Mouse (Mus musculus) ovary, postnatal 14 days (tissue): ENCODE data around the gene Zfp536.

Experiments used
- DNase-seq: peaks from one replicate; pipeline ENCODE4 v3.0.0; 2022; ENCODE audit warnings: low spot score

Gene Zfp536

DNA sequence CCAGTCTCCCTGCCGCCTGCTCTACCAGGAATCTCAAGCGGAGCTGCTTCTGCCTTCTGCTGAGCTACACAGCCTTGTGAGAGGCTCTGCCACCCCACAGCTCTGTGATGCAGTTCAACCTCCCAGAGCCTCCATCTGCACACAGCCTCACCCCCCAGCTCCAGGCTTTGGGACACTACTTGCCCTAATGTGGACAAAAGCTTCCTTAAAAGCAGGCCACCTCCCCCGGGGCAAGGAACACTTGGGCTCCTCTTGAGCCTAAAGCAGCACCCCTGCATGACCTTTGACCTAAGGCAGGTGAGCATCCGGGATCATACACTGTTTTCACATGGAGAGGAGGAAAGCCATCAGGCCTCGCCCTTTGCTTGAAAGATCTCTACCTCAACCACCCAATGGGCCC is 219.0 kb downstream of the Zfp536 start:
- DNase-seq = no peak

DNA sequence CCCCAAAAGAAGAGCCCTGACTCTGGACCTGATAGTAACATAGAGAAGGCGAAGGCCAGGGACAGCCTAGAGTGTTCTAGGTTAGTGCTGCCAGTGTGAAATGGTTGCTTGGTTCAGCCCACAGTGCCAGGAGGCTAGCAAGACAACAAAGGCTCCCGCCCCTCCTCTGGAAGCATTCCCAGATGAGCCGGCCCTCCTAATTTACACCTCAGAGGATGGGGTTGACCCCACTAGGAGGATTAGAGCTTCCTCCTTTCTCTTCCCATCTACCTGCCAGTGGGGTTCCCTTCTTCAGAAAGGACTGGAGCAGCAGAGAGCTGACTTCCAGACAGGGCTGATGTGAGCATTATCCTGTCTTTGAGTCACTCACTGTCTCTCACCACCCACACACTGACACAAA is 219.8 kb downstream of the Zfp536 start:
- no peak for DNase-seq

GRCm38 (mm10) chr7:37552384-37552783 is 221.1 kb downstream of the Zfp536 start:
- DNase-seq = no peak

DNA sequence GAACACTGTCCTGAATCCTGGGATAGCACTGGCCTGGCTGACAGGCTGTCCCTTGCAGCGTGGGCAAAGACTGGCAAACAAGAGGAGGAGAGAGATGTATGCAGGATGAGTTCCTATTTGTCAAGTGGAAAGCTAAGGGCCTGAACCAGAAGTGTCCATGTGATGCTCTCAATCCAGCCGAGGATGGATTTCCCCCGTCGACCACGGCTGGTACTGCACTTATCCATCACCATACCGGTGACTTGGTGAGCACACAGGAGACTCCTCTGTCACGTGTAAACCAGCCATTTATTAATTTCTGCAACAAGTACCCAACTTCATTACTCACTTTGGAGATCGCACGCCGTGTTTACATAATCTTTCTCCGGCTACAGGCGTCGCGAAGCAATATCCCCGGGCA is 224.6 kb downstream of the Zfp536 start:
- no peak for DNase-seq

DNA sequence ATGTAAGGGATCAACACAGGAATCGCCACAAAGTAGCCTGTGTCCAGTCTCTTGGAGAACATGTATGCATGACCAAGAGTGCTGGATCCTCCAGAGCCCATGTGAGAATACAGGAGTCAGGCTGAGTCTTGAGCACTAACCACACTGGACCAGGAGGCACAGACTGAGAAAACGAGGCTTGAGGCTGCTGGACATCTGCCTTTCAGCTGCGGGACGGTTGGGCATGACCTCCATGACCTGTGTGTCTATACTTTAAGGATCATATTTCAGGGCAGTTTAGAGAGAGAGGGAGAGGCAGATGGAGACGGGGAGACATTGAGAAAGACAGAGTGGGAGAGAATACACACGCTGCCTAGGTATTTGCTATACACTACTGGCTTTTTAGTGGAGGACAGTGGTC is 229.4 kb downstream of the Zfp536 start:
- no peak for DNase-seq

DNA sequence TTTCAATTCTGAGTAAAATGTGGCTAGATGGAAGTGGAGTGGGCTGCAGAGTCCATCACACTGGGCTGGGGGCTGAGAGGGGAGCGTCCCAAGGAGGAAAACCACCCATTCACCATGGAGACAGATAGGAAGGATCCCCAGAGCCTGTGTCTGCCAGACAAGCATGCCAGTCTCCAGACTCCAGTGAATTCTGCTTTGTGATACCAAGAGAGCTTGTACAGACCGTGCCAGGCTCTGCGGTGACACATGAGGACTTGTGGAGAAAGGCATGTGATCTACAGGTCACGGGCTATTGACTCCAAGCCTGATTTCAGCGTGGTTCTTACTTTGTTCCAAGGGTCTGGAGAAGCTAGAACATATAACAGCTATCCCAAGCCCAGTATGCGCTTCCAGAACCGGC is 230.5 kb downstream of the Zfp536 start:
- no peak for DNase-seq

GRCm38 (mm10) chr7:37531166-37531565 is 242.3 kb downstream of the Zfp536 start:
- DNase-seq = no peak

- no peak for DNase-seq
These were observed 245.1 kb downstream of the Zfp536 start for GRCm38 (mm10) chr7:37528311-37528710.

DNA sequence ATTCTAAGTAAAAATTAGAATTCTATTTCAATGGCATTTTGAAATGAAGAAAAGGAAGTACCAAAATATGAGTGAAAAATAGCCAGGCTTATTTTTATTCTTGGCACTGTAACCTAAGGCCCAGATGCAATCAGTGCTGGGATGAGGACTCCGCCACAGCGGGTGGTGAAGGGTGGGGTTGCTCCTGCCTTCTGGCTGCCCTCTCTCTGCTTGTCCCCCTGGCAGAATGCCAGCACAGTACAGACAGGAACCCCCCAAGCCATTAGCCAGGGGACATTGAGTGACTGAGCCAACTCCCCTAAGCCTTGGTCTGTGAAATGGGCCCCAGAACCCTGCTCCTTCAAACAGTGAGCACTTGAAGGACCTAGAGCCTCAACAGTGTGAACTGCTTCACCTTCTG is 245.6 kb downstream of the Zfp536 start:
- DNase-seq = no peak

DNA sequence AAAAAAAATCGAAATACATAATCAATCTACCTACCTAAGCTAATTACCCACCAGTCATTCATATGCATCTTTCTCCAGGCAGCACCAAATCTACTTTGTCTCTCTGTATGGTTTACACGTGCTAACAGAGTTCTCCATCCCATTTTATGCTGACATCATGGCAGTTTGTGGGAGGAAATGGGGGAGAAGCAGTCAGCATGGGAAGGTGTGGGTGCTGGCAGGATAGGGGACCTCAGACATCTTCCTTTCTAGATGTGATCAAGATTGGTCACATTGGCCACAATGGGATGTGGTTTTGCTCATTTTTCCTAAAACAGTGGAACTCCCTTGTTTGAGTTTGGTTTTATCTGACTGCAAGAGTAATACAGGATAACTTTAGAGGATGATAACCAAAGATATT is 252.0 kb downstream of the Zfp536 start:
- DNase-seq = no peak

DNA sequence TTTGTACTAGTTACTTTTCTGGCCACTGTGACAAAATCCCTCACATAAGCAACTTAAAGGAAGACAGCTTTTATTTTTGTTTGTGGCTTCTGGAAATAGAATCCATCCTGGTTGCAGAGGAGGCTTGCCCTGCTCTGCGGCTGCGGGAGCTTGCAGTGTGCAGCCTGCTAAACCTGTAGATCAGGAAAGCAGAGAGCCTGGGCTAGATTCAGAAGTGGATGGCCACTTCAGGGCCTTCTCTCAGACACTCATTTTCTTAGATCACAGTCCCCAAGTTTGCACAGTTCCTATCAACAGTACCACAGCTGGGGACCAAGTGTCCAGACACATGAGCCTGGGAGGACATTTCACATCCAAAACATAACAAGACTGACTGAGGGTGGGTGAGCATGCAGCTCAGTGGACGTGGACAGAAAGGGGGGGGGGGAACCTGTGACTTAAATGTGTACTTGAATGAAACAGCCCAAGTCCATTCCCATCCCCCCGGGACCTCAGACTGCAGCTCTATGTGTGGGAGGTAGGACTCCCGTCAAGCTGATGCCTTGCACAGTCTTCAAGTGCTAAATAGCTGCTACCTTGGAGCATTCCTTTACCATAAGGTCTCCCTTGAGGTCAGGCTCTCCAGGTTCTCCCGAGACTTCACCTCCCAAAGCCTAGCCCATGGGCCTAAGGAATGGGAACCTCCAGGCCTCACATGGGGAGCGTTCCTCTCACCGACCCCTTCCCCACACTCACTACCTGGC is 262.3 kb downstream of the Zfp536 start:
- DNase-seq = no peak

- no peak for DNase-seq
These were observed 263.7 kb downstream of the Zfp536 start for GRCm38 (mm10) chr7:37509700-37510099.

- DNase-seq = no peak
These were observed 267.9 kb downstream of the Zfp536 start for GRCm38 (mm10) chr7:37505548-37505947.

DNA sequence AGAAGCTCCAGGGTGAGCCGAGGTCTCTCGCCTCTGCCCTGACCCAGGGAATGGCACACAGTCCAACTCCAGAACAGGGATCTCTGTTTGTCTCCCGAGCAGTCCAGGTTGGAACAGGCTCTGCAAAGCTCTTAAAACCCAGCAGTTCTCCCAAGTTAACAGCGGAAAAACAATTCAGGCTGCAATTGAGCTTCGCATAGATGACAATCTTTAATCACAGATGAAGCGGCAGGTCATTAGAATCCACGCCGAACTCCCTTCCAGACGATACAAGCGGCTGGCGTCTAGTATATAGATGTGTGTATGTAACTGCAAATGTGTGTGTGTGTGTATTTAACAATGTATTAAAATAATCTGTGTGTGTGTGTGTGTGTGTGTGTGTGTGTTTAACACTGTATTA is 268.3 kb downstream of the Zfp536 start:
- DNase-seq = no peak

- DNase-seq = no peak
These were observed 274.6 kb downstream of the Zfp536 start for GRCm38 (mm10) chr7:37498881-37499280.

DNA sequence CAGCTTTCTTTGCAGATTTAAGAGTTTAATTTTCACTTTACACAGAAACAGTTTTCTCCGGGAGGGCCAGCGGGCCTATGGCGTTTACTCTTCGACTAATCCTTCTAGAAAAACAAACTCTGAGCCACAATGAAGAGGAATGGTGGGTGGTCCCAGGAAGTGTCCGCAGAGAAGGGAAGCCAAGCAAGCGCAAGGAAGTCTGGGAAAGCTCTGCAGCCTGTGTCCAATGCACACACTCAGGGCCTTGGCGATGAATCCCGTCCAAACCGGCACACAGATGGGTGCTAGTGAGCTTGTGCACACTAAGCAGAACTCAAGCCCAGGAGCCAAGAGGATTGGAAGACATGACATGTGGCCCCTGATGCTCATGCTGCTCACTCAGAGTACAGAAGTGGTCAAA is 276.9 kb downstream of the Zfp536 start:
- no peak for DNase-seq

DNA sequence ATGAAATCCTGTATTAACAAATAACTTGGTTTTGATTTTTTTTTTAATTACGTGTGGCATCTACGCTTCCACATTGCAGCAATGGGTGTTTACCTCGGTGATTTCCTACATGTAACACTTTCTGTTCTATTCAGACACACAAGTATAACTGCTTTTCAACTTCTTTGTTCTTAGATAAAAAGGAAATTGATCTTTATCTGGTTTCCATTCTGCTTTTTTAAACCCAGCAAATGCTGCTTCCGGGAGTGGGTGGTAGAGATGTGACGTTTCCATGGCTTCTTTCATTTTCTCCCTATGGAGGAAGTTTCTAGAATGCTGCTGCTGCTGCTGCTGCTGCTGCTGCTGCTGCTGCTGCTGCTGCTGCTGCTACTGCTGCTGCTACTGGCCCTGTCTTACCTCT is 283.1 kb downstream of the Zfp536 start:
- DNase-seq = no peak

DNA sequence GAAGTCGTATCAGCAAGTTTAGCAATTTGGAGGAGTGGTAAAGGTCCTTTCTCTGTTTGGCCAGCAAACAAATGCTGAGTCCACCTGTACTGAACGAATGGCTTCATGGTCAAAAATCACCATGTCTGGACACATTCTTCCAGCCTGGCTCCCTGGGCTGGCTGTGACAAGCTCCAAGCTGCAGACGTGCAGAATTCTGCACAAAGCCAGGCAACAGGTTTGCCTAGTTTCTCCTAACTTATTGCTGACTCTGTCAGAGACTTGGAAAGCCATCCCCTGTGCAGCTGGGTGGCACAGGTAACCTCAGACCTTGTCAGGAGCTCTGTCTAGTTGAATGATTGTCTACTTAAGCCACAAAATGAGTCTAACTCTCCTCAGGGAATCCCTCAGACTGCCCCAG is 288.5 kb downstream of the Zfp536 start:
- DNase-seq = no peak

DNA sequence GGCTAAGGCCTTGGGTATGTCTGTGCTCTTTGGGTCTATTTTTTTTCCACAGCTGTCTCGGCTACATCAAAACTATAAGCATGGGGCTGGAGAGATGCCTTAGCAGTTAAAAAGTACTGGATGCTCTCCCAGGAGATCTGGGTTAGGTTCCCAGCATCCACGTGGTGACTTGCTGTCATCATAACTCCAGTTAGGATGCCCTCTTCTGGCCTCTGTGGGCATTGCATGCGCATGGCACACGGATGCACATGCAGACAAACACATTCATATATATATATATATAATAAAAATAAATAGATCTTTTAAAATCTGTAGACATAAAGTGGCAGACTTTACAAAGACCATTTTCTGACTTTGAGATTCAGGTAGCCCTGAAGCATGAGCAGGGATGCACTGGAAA is 290.9 kb downstream of the Zfp536 start:
- no peak for DNase-seq

DNA sequence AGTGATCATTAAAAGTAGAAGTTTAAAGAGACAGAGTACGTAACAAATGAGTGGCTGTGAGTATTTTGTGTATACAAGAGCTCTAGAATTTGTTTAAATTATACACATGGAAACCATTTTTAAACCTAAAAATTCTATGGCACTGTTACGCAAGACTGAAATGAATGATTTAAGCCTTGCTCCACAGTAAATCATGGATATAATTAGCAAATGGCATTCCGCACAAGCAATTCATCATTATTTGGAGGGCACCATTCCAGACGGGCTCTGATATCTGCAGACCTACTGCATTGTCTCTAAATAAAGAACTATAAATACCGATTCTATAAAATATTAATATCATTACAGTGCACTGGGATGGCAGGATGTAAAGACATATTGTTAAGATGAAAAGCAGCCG is 292.3 kb downstream of the Zfp536 start:
- DNase-seq = no peak

DNA sequence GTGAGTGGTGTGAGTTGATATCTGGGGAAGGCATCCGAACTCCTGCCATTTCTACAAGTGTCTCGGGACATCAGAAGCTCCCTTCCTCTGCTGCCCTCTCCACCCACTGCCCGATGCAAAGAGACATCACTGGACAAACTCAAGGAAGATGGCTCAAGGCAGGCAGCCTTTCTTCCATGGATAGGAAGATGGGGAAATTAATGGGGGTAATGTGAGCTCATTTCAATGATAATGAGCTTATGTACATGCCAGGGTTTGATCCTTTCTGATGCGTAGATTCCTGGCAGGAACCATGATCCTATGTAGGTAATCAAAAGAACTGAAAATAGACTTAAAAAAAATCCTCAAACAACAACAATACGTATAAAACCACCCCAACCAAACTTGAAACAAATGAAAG is 296.1 kb downstream of the Zfp536 start:
- no peak for DNase-seq

DNA sequence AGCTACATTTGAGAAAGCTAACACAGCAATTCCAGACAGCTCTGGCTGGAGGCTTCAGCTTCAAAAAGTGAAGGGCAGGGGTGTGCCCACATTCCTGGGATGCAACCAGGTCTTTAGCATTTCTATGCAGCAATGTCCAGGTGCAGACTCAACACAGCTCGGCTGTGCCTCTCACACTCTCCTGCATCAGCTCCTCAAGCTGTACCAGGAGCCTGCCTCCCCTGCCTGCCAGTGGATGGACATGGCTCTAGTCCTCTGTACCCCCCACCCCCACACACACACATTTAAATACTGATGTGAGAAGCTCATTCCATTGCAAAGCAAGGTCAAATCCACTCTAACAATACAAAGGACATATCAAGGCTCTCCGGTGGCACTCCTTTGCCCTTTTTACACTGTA is 298.0 kb downstream of the Zfp536 start:
- DNase-seq = no peak

GRCm38 (mm10) chr7:37474284-37474683 is 299.2 kb downstream of the Zfp536 start:
- DNase-seq = no peak

GRCm38 (mm10) chr7:37473311-37474084 is 299.9 kb downstream of the Zfp536 start:
- no peak for DNase-seq
